Mouse (Mus musculus) E14TG2a.4 (cell line): ENCODE measurements at regions not wholly inside any gene's neighbourhood (a gene's known extent, or its start where the extent isn't known, plus 50 kb on each side); places are given as distances from the start of the nearest gene placed in this dataset.

Experiments
- H3K27me3 ChIP-seq: 2 replicates; pipeline ENCODE4 v1.6.1; 2014; ENCODE audit warnings: low read length, control low read depth; ENCODE audit not compliant: insufficient read depth
- H3K36me3 ChIP-seq: 2 replicates; pipeline ENCODE4 v1.6.1; 2014; ENCODE audit warnings: low read length, control low read depth; ENCODE audit not compliant: insufficient read depth
- H3K4me1 ChIP-seq: replicated peaks from 2 replicates; pipeline ENCODE4 v1.6.1; 2014; ENCODE audit warnings: low read depth, low read length, control low read depth
- H3K4me3 ChIP-seq: replicated peaks from 2 replicates; pipeline ENCODE4 v1.5.1; 2014; ENCODE audit warnings: mild to moderate bottlenecking, low read length
- H3K9me3 ChIP-seq: 2 replicates; pipeline ENCODE4 v1.6.1; 2014; ENCODE audit warnings: low read length, control low read depth
- CTCF ChIP-seq: conservative IDR thresholded peaks from 2 replicates; pipeline ENCODE4 v1.5.1; 2014; ENCODE audit warnings: low read length
- NANOG ChIP-seq: IDR thresholded peaks from 2 replicates; pipeline ENCODE4 v1.6.1; 2014; ENCODE audit warnings: borderline replicate concordance, low read length, mixed read lengths
- POU5F1 ChIP-seq: IDR thresholded peaks from 2 replicates; pipeline ENCODE4 v1.6.1; 2014; ENCODE audit warnings: low read length, borderline replicate concordance

DNA sequence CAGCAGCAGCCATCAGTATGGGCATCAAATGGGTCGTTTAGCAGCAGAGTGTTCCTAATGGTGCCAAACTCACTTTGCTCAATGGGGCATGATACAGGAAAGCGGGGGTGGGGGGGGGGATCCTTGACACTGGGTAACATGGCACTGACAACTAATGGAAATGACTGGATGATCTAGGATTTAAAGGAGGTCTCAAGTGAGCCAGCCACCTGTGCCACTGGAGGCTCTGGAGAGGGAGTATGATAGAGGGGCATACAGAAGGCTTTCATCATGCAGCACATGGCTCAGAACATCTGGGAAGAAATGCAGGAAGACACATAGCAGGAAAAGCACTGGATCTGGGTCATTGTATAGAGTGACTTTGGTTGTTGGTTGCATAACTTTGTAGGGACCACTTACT lies 71.6 kb upstream of the Slc22a23 start:
- no peaks in the 10 kb centered on the region for H3K36me3 ChIP-seq
- no peak overlapping the region for H3K4me3 ChIP-seq
- H3K27me3 ChIP-seq, result no peaks in the 10 kb centered on the region
- H3K9me3 ChIP-seq, result no peaks in the 10 kb centered on the region
- no peak for TF ChIP-seq NANOG
- no peak for TF ChIP-seq POU5F1
- no peak for TF ChIP-seq CTCF
- H3K4me1 ChIP-seq, result no peaks in the 10 kb centered on the region

DNA sequence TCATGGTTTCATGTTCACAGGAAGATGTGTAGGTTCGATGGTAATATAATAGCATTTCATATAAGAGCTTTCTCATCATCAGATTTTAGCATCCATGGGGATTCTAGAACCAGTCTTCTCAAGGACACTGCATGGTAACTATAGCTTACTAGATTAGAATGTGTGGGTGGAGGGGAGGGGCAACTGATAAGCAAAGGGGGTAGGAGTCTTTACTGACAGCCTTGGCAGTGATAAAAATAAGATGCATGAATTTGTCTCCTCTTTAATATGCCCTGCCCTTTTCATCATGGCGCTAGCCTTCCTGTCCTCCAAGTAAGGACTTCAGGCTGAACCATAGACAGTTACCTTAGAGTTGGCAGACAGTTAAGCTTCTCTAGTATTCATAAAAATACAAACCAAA lies 69.6 kb upstream of the Slc22a23 start:
- H3K36me3 ChIP-seq, result no peaks in the 10 kb centered on the region
- no peak; the same call in 1 of the 2 replicates for TF ChIP-seq CTCF
- no peak for TF ChIP-seq NANOG
- TF ChIP-seq POU5F1, result no peak
- no peaks in the 10 kb centered on the region for H3K9me3 ChIP-seq
- H3K27me3 ChIP-seq, result no peaks in the 10 kb centered on the region
- no peaks in the 10 kb centered on the region for H3K4me1 ChIP-seq
- no peak overlapping the region for H3K4me3 ChIP-seq

DNA sequence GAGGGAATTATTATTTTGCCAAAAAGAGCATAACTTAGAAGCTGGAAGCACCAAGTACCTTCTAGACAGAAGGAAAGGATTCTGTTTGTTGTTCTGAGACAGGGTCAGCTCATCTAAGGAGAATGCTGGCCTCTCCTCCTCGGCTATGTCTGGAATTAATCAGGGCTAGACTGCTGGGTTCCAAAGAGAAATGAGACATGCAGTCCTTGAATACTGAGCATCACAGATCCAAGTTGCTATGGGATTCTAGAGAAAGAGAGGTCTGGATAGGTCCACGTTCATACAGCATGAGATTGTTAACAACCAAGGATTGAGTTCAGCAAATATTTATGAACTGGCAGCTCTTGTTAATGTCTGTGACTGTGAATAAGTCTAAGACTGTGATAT lies 63.7 kb upstream of the Slc22a23 start:
- Histone ChIP-seq H3K4me3 (no peak overlapping the region), H3K4me1 (no peaks in the 10 kb centered on the region), H3K27me3 (no peaks in the 10 kb centered on the region), H3K36me3 (no peaks in the 10 kb centered on the region), H3K9me3 (no peaks in the 10 kb centered on the region)
- TF ChIP-seq NANOG (no peak), CTCF (no peak), POU5F1 (no peak)

DNA sequence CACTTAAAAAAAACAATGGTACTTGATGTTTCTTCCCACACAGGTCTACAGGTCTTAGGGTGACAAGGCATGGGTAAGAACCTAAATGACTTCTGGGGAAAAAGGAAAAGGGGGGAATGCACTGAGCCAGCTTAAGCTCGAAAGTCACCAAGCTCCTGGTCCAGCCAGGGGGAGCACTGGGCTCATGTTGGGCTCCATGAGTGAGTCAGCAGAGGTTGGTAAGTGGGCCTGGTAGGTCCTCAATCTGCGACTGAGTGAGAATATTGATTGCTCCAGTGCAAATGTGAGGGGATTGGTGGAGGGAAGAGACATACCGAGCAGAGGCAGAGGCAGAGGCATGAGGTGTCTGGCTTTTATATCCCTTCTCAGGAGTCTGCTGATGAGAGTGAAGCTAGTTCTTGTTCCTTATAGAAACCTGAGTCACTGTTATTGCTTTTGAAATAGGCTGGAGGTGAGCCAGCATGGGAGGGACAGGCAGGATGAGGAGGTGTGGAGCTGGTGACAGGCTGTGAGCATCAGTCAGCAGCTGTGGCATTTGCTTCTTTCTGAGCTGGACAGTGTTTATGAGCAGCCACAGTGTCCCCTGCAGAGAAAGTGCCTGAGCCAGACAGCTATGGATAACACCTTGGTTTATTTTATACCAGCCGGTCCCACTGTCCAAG lies 63.2 kb upstream of the Slc22a23 start:
- TF ChIP-seq CTCF (no peak), POU5F1 (no peak), NANOG (no peak)
- H3K36me3 ChIP-seq, result no peaks in the 10 kb centered on the region
- H3K4me1 ChIP-seq, result no peaks in the 10 kb centered on the region
- H3K27me3 ChIP-seq, result no peaks in the 10 kb centered on the region
- no peaks in the 10 kb centered on the region for H3K9me3 ChIP-seq
- H3K4me3 ChIP-seq, result no peak overlapping the region

DNA sequence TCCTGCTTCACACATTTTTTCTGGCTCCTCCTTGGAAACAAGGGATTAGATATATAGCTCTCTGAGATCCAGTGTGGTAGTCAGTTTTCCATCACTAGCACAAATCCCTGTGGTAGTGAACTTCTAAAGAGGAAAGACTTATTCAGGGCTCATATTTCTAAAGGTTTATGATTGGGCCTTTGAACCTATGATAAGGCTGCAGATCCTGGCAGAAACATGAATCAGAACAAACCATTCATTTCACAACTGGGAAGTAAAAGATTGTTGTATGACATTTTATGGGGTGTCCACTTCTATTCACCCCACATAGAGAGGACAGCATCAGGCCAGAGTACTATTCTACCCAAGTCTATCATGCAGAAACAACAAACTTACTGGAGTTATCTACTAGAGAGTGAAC lies 61.3 kb upstream of the Slc22a23 start:
- no peak overlapping the region for H3K4me3 ChIP-seq
- H3K36me3 ChIP-seq, result no peaks in the 10 kb centered on the region
- TF ChIP-seq CTCF (no peak), NANOG (no peak), POU5F1 (no peak)
- H3K27me3 ChIP-seq, result no peaks in the 10 kb centered on the region
- H3K9me3 ChIP-seq, result no peaks in the 10 kb centered on the region
- H3K4me1 ChIP-seq, result no peaks in the 10 kb centered on the region

DNA sequence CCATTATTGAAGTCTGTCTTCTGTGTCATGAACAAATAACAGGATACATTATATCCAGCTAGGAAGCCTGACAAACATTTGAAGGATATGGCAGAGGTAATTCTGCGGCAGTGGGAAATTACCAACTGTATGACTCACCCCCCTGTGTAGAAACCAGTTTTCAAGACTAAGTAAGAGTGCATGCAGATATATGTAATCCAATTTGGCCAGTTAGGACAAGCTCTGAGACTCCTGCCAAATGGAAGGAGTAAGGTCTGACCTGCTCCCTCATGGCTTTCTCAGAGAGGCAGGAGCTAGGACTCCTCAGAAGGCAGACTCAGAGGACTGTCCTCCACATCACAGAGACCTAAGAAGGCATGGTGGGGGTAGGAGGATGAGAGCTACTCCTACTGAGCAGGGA lies 57.6 kb upstream of the Slc22a23 start:
- TF ChIP-seq POU5F1 (no peak), NANOG (no peak), CTCF (no peak)
- Histone ChIP-seq H3K27me3 (no peaks in the 10 kb centered on the region), H3K4me1 (peaks cover 9% of the 10 kb centered on the region)

DNA sequence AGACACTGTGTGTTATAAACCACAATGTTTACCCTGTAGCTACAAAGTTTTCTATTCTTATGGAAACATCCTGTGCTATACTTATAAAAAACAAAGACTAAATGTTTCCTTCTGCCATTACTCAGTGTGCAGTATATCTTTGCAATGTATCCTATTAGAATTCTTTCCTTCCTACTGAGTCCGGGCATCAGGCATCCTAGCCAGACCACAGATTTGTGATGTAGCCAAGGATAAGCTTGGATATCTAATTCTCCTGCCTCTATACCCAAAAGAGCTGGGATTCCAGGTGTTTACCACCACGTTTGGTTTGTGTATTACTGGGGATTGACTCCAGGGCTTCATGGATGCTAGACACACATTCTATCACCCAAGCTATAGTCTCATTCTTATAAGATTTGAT lies 56.0 kb upstream of the Slc22a23 start:
- Histone ChIP-seq H3K9me3 (no peaks in the 10 kb centered on the region), H3K4me1 (peaks cover 9% of the 10 kb centered on the region), H3K4me3 (no peak overlapping the region), H3K27me3 (no peaks in the 10 kb centered on the region), H3K36me3 (no peaks in the 10 kb centered on the region)
- TF ChIP-seq POU5F1 (no peak), CTCF (no peak), NANOG (no peak)

More for the DNA sequence above, 57.6 kb upstream of the Slc22a23 start:
- no peak overlapping the region for H3K4me3 ChIP-seq
- no peaks in the 10 kb centered on the region for H3K36me3 ChIP-seq
- no peaks in the 10 kb centered on the region for H3K9me3 ChIP-seq

DNA sequence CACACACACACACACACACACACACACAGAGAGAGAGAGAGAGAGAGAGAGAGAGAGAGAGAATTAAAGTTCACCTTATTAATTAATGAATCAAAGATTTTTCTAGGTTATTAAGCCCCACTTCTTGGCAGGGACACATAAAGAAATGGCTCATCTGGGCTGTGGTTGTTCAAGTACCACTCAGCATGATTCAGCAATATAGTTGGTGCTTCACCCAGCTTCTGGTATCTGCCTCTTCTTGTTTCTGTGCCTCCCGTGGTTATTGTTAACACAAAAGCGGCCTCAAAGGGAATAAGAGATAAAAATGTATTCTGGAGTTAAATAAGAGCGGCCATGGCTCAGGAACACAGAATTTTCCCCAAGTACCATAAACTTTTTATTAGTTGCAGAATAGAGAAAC lies 53.9 kb upstream of the Slc22a23 start:
- Histone ChIP-seq H3K4me3 (no peak overlapping the region), H3K9me3 (no peaks in the 10 kb centered on the region), H3K4me1 (peaks cover 9% of the 10 kb centered on the region), H3K36me3 (no peaks in the 10 kb centered on the region), H3K27me3 (no peaks in the 10 kb centered on the region)
- no peak for TF ChIP-seq POU5F1
- no peak for TF ChIP-seq NANOG
- TF ChIP-seq CTCF, result no peak

DNA sequence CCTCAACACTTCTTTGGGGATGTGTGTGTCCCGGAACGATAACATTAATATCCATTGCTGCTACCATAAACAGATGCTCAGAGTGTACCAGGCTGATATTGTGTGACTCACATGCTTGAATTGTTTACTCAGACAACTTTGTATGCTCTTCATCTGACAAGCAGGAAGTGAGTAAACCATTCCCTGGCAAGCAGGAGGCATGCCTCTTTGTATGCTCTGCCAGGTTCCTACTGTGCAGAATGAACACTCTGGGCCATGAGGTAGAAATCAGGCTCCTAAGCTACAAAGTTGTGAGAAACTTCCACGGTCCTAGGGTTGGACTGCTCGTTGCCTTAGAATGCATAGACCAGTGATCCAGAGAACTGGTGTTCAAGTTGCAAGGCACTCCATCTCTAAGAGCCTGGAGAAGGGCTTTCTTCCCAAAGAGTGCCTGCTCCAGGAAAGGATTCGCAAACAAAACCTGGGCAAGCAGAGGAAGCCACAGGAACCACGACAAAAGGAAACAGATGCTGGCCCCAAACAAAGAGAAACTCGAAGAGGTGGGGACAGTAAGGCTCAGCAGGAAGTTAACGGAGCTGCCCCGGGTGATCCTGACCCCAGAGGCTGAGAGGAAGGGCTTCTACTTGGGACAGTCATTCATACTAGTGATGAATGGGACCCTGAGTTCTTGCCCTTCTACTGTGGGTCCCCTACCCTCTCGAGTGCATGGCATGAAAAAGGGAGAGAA lies 53.2 kb upstream of the Slc22a23 start:
- TF ChIP-seq POU5F1, result no peak
- Histone ChIP-seq H3K4me3 (no peak overlapping the region), H3K4me1 (peaks cover 9% of the 10 kb centered on the region), H3K9me3 (no peaks in the 10 kb centered on the region), H3K36me3 (no peaks in the 10 kb centered on the region), H3K27me3 (no peaks in the 10 kb centered on the region)
